Mouse (Mus musculus) thymus, postnatal 0 days (tissue): ENCODE measurements at regions not wholly inside any gene's neighbourhood (a gene's known extent, or its start where the extent isn't known, plus 50 kb on each side); places are given as distances from the start of the nearest gene placed in this dataset.

ENCODE experiments used
- DNase-seq: peaks from one replicate; pipeline ENCODE4 v3.0.0-alpha.2; 2015; ENCODE audit warnings: low spot score

- no peak for DNase-seq
These were observed 55.5 kb upstream of the Brd7 start for GRCm38 (mm10) chr8:88417307-88418095.

DNA sequence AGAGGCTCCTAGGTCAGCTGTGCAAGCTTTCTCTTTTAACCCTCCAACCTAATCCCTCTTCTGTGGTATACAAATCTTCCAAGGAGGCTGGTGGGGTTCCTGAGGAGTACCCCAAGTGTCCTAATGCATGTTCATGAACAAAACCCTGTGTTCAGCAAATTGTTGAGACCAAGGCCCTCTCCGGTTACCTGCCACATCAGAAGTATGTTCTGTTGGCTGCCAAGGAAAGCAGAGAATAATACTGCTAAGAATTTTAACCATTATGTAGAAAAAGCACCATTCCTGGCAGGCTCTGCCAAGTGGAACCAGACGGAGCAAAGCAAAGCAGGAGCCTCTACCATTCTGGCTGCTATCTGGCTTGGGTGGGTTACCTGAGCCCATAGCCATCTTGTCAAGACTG is 61.3 kb upstream of the Brd7 start:
- no peak for DNase-seq

DNA sequence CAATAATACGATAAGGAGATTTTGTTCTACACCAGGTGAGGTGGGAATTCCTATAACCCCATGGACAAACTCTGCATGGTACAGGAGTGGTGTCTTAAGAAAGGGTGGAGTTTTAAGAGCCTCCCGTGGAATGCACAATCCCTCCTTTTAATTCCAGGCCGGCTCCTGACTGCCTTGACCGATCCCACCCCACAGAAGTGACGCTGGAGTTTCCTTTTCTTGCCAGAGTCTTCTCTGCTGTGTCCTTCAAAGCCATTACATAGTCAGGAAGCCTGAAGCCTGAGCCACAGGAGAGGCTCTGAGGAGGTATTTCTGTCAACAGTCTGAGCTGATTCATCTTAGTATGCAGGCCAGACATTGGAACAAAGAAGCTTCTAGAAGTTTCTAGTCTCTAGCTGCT is 66.6 kb upstream of the Brd7 start:
- DNase-seq = no peak

DNA sequence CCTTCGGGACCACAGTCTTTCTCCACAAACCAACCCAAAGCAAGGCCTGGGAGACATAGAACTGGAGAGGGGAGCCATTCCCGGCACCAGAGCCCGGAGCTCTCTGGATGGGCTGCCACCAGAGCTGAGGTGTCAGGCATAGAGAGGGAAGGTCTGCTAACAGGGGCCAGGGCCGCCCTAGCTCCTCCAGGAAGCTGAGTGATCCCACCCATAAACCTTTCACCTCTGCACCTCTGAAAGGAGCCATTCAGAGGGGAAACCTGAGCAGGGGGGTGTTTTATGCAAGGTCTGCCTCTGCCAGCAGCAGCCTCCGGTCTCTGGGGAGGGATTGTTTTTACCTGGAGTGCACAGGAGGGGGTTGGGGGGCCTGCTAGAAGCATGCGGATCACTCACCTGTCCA is 69.4 kb upstream of the Brd7 start:
- no peak for DNase-seq

GRCm38 (mm10) chr8:88435686-88436085 is 73.7 kb upstream of the Brd7 start:
- no peak for DNase-seq

GRCm38 (mm10) chr8:88440219-88440618 is 78.2 kb upstream of the Brd7 start:
- no peak for DNase-seq

GRCm38 (mm10) chr8:88443397-88443796 is 77.8 kb upstream of the Nkd1 start:
- no peak for DNase-seq

DNA sequence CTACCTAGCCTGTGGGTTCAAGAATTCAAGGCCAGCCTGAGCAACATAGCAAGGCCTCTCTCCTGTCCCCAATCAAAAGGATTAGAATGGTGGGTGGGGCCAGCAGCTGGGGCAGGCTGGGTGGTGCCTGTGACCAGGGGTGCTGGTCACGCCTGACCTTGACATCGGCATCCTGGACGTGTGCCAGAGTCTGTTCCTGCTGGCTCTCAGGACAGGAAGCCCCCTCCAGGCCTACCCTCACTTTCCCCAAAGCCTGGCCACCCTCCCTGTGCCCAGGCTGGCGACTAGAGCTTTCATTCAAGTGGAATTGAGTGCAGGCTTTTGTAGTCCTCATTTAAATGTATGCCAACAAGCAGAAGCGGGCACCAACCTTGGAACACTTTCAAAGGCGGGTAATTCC is 73.7 kb upstream of the Nkd1 start:
- no peak for DNase-seq

DNA sequence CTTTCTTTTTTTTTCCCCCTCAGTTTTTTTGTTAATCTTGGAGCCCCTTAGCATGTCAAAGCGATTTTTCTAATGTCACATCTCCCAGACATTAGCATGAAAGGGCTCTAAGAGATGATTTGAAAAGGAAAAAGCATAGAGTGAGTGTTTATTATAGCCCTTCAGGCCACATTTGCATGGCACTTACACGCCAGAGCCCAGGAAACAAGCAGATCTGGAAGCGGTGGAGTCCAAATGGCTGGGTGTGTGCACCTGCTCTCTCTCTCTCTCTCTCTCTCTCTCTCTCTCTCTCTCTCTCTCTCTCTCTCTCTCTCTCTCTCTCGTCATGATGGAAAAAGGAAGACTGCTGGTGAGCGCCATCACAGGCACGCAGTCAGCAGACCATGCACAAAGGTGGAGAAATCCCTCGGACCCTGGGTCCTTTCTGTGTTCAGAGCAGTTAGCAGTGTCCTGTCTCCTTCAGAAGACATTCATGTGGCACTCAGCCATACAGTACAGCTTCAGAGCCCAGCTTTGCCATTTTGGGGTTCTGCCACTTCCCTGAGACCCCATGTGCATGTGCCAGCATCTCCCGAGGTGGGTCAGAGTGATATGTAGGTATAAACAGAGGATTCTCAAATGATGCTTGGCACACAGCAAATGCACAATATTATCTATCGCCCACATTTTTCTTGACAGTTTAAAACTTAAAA is 73.2 kb upstream of the Nkd1 start:
- DNase-seq = no peak

GRCm38 (mm10) chr8:88449001-88449400 is 72.2 kb upstream of the Nkd1 start:
- DNase-seq = no peak

DNA sequence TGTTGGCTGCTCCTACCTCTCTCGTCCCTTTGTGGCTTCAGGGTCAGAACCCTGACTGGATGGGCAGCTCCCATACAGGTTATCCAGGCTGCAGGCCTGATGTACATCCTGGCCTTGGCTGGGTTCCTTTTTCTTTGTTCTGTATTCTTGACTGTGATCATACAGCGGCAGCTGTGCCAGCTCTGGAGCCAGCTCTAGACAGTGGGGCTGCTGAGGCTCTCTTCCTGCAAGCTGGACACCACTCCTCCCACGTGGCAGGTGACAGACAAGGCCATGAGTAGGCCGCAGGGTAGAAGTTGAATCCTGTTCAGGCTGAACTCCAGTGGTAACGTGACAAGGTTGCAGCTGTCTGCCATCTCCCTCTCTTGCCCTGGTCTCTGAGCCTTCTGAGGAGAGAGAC is 71.6 kb upstream of the Nkd1 start:
- DNase-seq = no peak

- peak; percentile 78 for DNase-seq
These were observed 70.1 kb upstream of the Nkd1 start for GRCm38 (mm10) chr8:88450864-88451657.

GRCm38 (mm10) chr8:88451658-88452500 is 69.3 kb upstream of the Nkd1 start:
- DNase-seq = peak; percentile 17

DNA sequence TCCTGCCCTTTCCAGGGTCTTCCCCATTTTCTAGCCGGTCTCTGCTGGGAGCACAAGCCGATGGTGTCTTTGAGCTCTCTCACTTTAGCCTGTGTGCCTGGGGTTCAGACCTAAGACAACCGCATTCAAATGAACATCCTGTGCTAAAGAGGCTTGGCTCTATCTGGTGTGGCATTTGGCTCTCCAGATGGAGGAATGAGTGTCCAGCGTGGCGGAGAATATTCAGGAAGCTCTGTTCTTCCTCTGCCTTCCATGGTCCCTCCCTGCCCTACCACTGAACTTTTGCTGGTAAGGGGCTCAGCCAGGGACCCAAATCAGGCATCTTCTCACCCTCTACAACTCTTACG is 68.7 kb upstream of the Nkd1 start:
- peak; percentile 12 for DNase-seq

- peak; percentile 21 for DNase-seq
These were observed 67.0 kb upstream of the Nkd1 start for GRCm38 (mm10) chr8:88454048-88454696.

GRCm38 (mm10) chr8:88454906-88455305 is 66.2 kb upstream of the Nkd1 start:
- no peak for DNase-seq

- peak; percentile 19 for DNase-seq
These were observed 65.6 kb upstream of the Nkd1 start for GRCm38 (mm10) chr8:88455434-88456020.

- no peak for DNase-seq
These were observed 62.0 kb upstream of the Nkd1 start for GRCm38 (mm10) chr8:88459197-88459596.

GRCm38 (mm10) chr8:88467756-88468155 is 53.4 kb upstream of the Nkd1 start:
- DNase-seq = no peak

DNA sequence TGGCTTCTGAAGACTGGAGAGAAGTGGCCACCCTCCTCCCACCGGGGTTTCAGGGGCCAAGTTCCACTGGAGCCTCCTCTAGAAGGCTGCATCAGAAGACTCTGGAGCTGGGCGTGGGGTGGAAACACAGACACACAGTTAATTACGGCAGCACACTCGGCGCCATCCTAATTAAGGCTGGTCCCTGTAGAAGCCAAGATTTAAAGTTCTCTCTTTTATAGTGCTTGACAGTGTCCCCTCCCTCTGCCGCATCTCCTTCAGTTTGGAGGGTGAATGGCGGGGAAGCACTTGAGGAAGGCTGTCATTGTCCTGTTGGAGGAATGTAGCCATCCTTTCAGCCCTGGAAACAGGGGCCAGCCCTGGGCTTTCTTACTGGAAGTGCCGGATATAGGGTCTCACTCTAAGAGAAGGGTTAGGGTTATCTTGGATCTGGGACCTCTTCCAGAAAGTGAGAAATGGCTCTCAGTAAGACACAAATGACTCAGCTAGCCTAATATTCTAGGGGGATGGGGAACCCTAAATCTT is 50.2 kb upstream of the Nkd1 start:
- no peak for DNase-seq
